Mouse (Mus musculus) ES-CJ7 (cell line): Measurements from ENCODE around the gene Vmn2r109.

Experiments
- DNase-seq: peaks from one replicate; pipeline ENCODE4 v3.0.0; 2011; ENCODE audit warnings: low read depth, low spot score

Vmn2r109 gene

GRCm38 (mm10) chr17:20564656-20565055, at the start of gene Vmn2r109:
Gene Vmn2r109, minus strand, starts transcription at chr17:20564756.
- DNase-seq, result no peak

- DNase-seq, result no peak
Measured at GRCm38 (mm10) chr17:20596323-20596722, 31.8 kb upstream of the Vmn2r109 start, which contains the start of gene Vmn2r110. Gene Vmn2r110, minus strand, starts transcription at chr17:20596423.

GRCm38 (mm10) chr17:20508247-20508646, 56.3 kb downstream of the Vmn2r109 start:
- peak; percentile 39 for DNase-seq

GRCm38 (mm10) chr17:20497858-20498257, 66.7 kb downstream of the Vmn2r109 start, which contains the start of gene Vmn1r225:
Gene Vmn1r225, plus strand, starts transcription at chr17:20498158.
- DNase-seq, result no peak
